Mouse (Mus musculus) ES-Bruce4 (cell line): ENCODE measurements around the gene Ssbp2. TPM values are rescaled to one million over a fixed set of nuclear protein-coding genes. Genes with fewer than 3 reads are reported as not detected.

ENCODE experiments used
- H3K27ac ChIP-seq: 2 replicates; pipeline ENCODE4 v1.5.1; 2012; ENCODE audit warnings: low read length, inconsistent platforms; ENCODE audit not compliant: insufficient read depth
- H3K27me3 ChIP-seq: 2 replicates; pipeline ENCODE4 v1.6.1; 2012; ENCODE audit warnings: mild to moderate bottlenecking, low read length, inconsistent platforms; ENCODE audit not compliant: control insufficient read depth, poor library complexity, insufficient read depth, severe bottlenecking
- H3K36me3 ChIP-seq: 2 replicates; pipeline ENCODE4 v1.6.1; 2012; ENCODE audit warnings: inconsistent platforms, mild to moderate bottlenecking, low read length, moderate library complexity; ENCODE audit not compliant: control insufficient read depth, poor library complexity, insufficient read depth, severe bottlenecking
- H3K4me1 ChIP-seq: one replicate; pipeline ENCODE4 v1.8.1; 2011; ENCODE audit warnings: low read length; ENCODE audit not compliant: control insufficient read depth, insufficient read depth
- H3K4me3 ChIP-seq: 2 replicates; pipeline ENCODE4 v1.5.1; 2011; ENCODE audit warnings: low read depth, mild to moderate bottlenecking, low read length
- H3K9ac ChIP-seq: 2 replicates; pipeline ENCODE4 v1.6.1; 2012; ENCODE audit warnings: low read depth, mild to moderate bottlenecking, inconsistent platforms; ENCODE audit not compliant: poor library complexity, severe bottlenecking
- H3K9me3 ChIP-seq: replicated peaks from 2 replicates; pipeline ENCODE4 v1.6.1; 2012; ENCODE audit warnings: mild to moderate bottlenecking, low read length, inconsistent platforms; ENCODE audit not compliant: control insufficient read depth, poor library complexity, insufficient read depth, severe bottlenecking
- CTCF ChIP-seq: IDR thresholded peaks from one replicate; pipeline ENCODE4 v1.8.1; 2011; ENCODE audit warnings: low read depth, low read length
- EP300 ChIP-seq: IDR thresholded peaks from 2 replicates; pipeline ENCODE4 v1.6.1; 2011; ENCODE audit warnings: low read depth, low read length; ENCODE audit not compliant: insufficient read depth
- POLR2A ChIP-seq: IDR thresholded peaks from one replicate; pipeline ENCODE4 v1.8.1; 2011; ENCODE audit warnings: low read length; ENCODE audit not compliant: insufficient read depth
- polyA plus RNA-seq: library from polyadenylated mRNA; stranded (reverse); fragments of >200 nt; gene quantifications from 2 replicates; pipeline ENCODE4 v1.2.4, GENCODE M21; 2011; ENCODE audit warnings: low read depth; ENCODE audit not compliant: missing spikeins, insufficient read depth, insufficient read length

Gene Ssbp2
- polyA plus RNA-seq, 1 experiment: 5.5 TPM

- Histone ChIP-seq H3K27me3 (no peaks in the 10 kb centered on the region), H3K4me3 (no peak overlapping the region), H3K9me3 (no peaks in the 10 kb centered on the region), H3K36me3 (no peaks in the 10 kb centered on the region), H3K4me1 (no peaks in the 10 kb centered on the region), H3K9ac (no peak overlapping the region), H3K27ac (no peak overlapping the region)
- TF ChIP-seq CTCF (no peak), EP300 (no peak)
Observed at GRCm38 (mm10) chr13:91611909-91612308, 151.8 kb downstream of the Ssbp2 start.

GRCm38 (mm10) chr13:91612578-91612977 lies 152.5 kb downstream of the Ssbp2 start:
- Histone ChIP-seq H3K9me3 (no peaks in the 10 kb centered on the region), H3K4me1 (no peaks in the 10 kb centered on the region), H3K9ac (no peak overlapping the region), H3K27me3 (no peaks in the 10 kb centered on the region), H3K36me3 (no peaks in the 10 kb centered on the region), H3K27ac (no peak overlapping the region), H3K4me3 (no peak overlapping the region)
- TF ChIP-seq POLR2A (no peak), CTCF (no peak), EP300 (no peak)

- TF ChIP-seq POLR2A (no peak), EP300 (no peak), CTCF (no peak)
- H3K36me3 ChIP-seq: no peaks in the 10 kb centered on the region
Observed at GRCm38 (mm10) chr13:91616050-91616449, 156.0 kb downstream of the Ssbp2 start.

GRCm38 (mm10) chr13:91616876-91617275 lies 156.8 kb downstream of the Ssbp2 start:
- no peaks in the 10 kb centered on the region for H3K4me1 ChIP-seq
- H3K27me3 ChIP-seq: no peaks in the 10 kb centered on the region
- H3K36me3 ChIP-seq: no peaks in the 10 kb centered on the region
- H3K9ac ChIP-seq: no peak overlapping the region
- no peak overlapping the region for H3K4me3 ChIP-seq
- H3K9me3 ChIP-seq: no peaks in the 10 kb centered on the region
- TF ChIP-seq EP300: no peak
- TF ChIP-seq POLR2A: no peak
- TF ChIP-seq CTCF: no peak
- no peak overlapping the region for H3K27ac ChIP-seq

More at GRCm38 (mm10) chr13:91616050-91616449, 156.0 kb downstream of the Ssbp2 start:
- no peaks in the 10 kb centered on the region for H3K9me3 ChIP-seq
- H3K4me3 ChIP-seq: no peak overlapping the region
- no peaks in the 10 kb centered on the region for H3K4me1 ChIP-seq
- H3K27ac ChIP-seq: no peak overlapping the region
- no peak overlapping the region for H3K9ac ChIP-seq
- no peaks in the 10 kb centered on the region for H3K27me3 ChIP-seq

- TF ChIP-seq EP300: no peak
- no peak for TF ChIP-seq CTCF
- TF ChIP-seq POLR2A: no peak
- Histone ChIP-seq H3K4me1 (no peaks in the 10 kb centered on the region), H3K9me3 (no peaks in the 10 kb centered on the region), H3K36me3 (no peaks in the 10 kb centered on the region), H3K4me3 (no peak overlapping the region), H3K9ac (no peak overlapping the region), H3K27ac (no peak overlapping the region), H3K27me3 (no peaks in the 10 kb centered on the region)
Observed at GRCm38 (mm10) chr13:91619431-91619830, 159.3 kb downstream of the Ssbp2 start.

GRCm38 (mm10) chr13:91620541-91620940 lies 160.5 kb downstream of the Ssbp2 start:
- H3K36me3 ChIP-seq: no peaks in the 10 kb centered on the region
- no peaks in the 10 kb centered on the region for H3K4me1 ChIP-seq
- no peak for TF ChIP-seq POLR2A
- TF ChIP-seq CTCF: no peak
- TF ChIP-seq EP300: no peak
- H3K9me3 ChIP-seq: no peaks in the 10 kb centered on the region
- no peak overlapping the region for H3K9ac ChIP-seq
- H3K27ac ChIP-seq: no peak overlapping the region
- no peaks in the 10 kb centered on the region for H3K27me3 ChIP-seq
- no peak overlapping the region for H3K4me3 ChIP-seq
